Mouse (Mus musculus): Measurements from ENCODE around the gene Gm20388. TPM values are rescaled to one million over a fixed set of nuclear protein-coding genes. Genes with fewer than 3 reads are reported as not detected.
"Not testable (repeated sequence)": the region's sequence is repeated elsewhere in the genome, so short reads cannot be mapped to it uniquely, and the experiment has no call there.

Gm20388 gene
- polyA plus RNA-seq, 1 experiment from 2014 or later = 5.5 TPM

- WGBS = 83% methylated on average over 10 of the region's 10 CpGs
These were observed 1513.4 kb downstream of the Gm20388 start for GRCm38 (mm10) chr8:121424080-121424479.

GRCm38 (mm10) chr8:121424600-121424999 lies 1514.0 kb downstream of the Gm20388 start:
- 85% methylated on average over 14 of the region's 14 CpGs for WGBS
- no peak overlapping the region for H3K4me3 ChIP-seq
- ATAC-seq (ENCODE audit: borderline replicate concordance, extremely low read depth, low FRiP score, low TSS enrichment) = no peak

More at GRCm38 (mm10) chr8:121424080-121424479, 1513.4 kb downstream of the Gm20388 start:
- no peaks in the 10 kb centered on the region for H3K27me3 ChIP-seq
- H3K9me3 ChIP-seq = no peaks in the 10 kb centered on the region
- H3K4me1 ChIP-seq = peaks cover 3% of the 10 kb centered on the region; the same call in 1 of the 2 replicates
- no peaks in the 10 kb centered on the region for H3K36me3 ChIP-seq
- no peak for ATAC-seq (ENCODE audit: borderline replicate concordance, extremely low read depth, low FRiP score, low TSS enrichment)
- no peak overlapping the region for H3K4me2 ChIP-seq
- no peak overlapping the region for H3K4me3 ChIP-seq
- no peak overlapping the region for H3K9ac ChIP-seq
- H3K27ac ChIP-seq = no peak overlapping the region

GRCm38 (mm10) chr8:121431499-121431898 lies 1520.9 kb downstream of the Gm20388 start:
- H3K4me3 ChIP-seq = no peak overlapping the region
- H3K27me3 ChIP-seq = peaks cover 7% of the 10 kb centered on the region; the same call in 1 of the 2 replicates
- no peak overlapping the region for H3K9ac ChIP-seq
- no peak overlapping the region for H3K4me2 ChIP-seq
- ATAC-seq (ENCODE audit: borderline replicate concordance, extremely low read depth, low FRiP score, low TSS enrichment) = peak; percentile 66
- WGBS = 37% methylated on average over 8 of the region's 8 CpGs
- peak overlapping the region; percentile 61 for H3K27ac ChIP-seq
- H3K4me1 ChIP-seq = peaks cover 18% of the 10 kb centered on the region
- no peaks in the 10 kb centered on the region for H3K9me3 ChIP-seq
- no peaks in the 10 kb centered on the region for H3K36me3 ChIP-seq

More at GRCm38 (mm10) chr8:121424600-121424999, 1514.0 kb downstream of the Gm20388 start:
- Histone ChIP-seq H3K27ac (no peak overlapping the region), H3K4me1 (peaks cover 3% of the 10 kb centered on the region; the same call in 1 of the 2 replicates), H3K36me3 (no peaks in the 10 kb centered on the region), H3K4me2 (no peak overlapping the region), H3K9ac (no peak overlapping the region), H3K9me3 (no peaks in the 10 kb centered on the region), H3K27me3 (no peaks in the 10 kb centered on the region)

- H3K9ac ChIP-seq = no peak overlapping the region
- 22% methylated on average over 17 of the region's 17 CpGs for WGBS
- peaks cover 7% of the 10 kb centered on the region; the same call in 1 of the 2 replicates for H3K27me3 ChIP-seq
- no peak overlapping the region for H3K27ac ChIP-seq
- H3K9me3 ChIP-seq = no peaks in the 10 kb centered on the region
- H3K4me3 ChIP-seq = no peak overlapping the region
- H3K36me3 ChIP-seq = no peaks in the 10 kb centered on the region
- peaks cover 23% of the 10 kb centered on the region for H3K4me1 ChIP-seq
- no peak overlapping the region for H3K4me2 ChIP-seq
- ATAC-seq (ENCODE audit: borderline replicate concordance, extremely low read depth, low FRiP score, low TSS enrichment) = no peak
These were observed 1522.8 kb downstream of the Gm20388 start for GRCm38 (mm10) chr8:121433466-121433865.

GRCm38 (mm10) chr8:121436656-121437055 lies 1526.0 kb downstream of the Gm20388 start:
- 38% methylated on average over 5 of the region's 5 CpGs for WGBS
- Histone ChIP-seq H3K4me1 (peaks cover 17% of the 10 kb centered on the region), H3K27me3 (peaks cover 7% of the 10 kb centered on the region; the same call in 1 of the 2 replicates), H3K36me3 (no peaks in the 10 kb centered on the region), H3K4me2 (peak overlapping the region; percentile 35; the same call in 1 of the 2 replicates), H3K9ac (no peak overlapping the region), H3K27ac (no peak overlapping the region), H3K9me3 (no peaks in the 10 kb centered on the region), H3K4me3 (peak overlapping the region; percentile 22)
- ATAC-seq (ENCODE audit: borderline replicate concordance, extremely low read depth, low FRiP score, low TSS enrichment) = no peak

- no peaks in the 10 kb centered on the region for H3K9me3 ChIP-seq
- 59% methylated on average over 6 of the region's 6 CpGs for WGBS
- peaks cover 7% of the 10 kb centered on the region; the same call in 1 of the 2 replicates for H3K27me3 ChIP-seq
- ATAC-seq (ENCODE audit: borderline replicate concordance, extremely low read depth, low FRiP score, low TSS enrichment) = no peak
- H3K27ac ChIP-seq = no peak overlapping the region
- H3K4me1 ChIP-seq = peaks cover 12% of the 10 kb centered on the region; the same call in 1 of the 2 replicates
- H3K9ac ChIP-seq = no peak overlapping the region
- no peak overlapping the region for H3K4me2 ChIP-seq
- no peaks in the 10 kb centered on the region for H3K36me3 ChIP-seq
- H3K4me3 ChIP-seq = no peak overlapping the region
These were observed 1526.9 kb downstream of the Gm20388 start for GRCm38 (mm10) chr8:121437506-121437905.

- peaks cover 1% of the 10 kb centered on the region; the same call in 1 of the 2 replicates for H3K27me3 ChIP-seq
- H3K9ac ChIP-seq = no peak overlapping the region
- no peak overlapping the region for H3K4me3 ChIP-seq
- H3K4me1 ChIP-seq = peaks cover 8% of the 10 kb centered on the region; the same call in 1 of the 2 replicates
- H3K36me3 ChIP-seq = no peaks in the 10 kb centered on the region
- no peak overlapping the region for H3K27ac ChIP-seq
- no peak for ATAC-seq (ENCODE audit: borderline replicate concordance, extremely low read depth, low FRiP score, low TSS enrichment)
- 45% methylated on average over 6 of the region's 6 CpGs for WGBS
- no peaks in the 10 kb centered on the region for H3K9me3 ChIP-seq
- no peak overlapping the region for H3K4me2 ChIP-seq
These were observed 1527.5 kb downstream of the Gm20388 start for GRCm38 (mm10) chr8:121438111-121438510.

- Histone ChIP-seq H3K9me3 (no peaks in the 10 kb centered on the region), H3K4me2 (no peak overlapping the region), H3K27me3 (no peaks in the 10 kb centered on the region; the same call in 1 of the 2 replicates), H3K4me3 (no peak overlapping the region), H3K27ac (no peak overlapping the region), H3K36me3 (no peaks in the 10 kb centered on the region), H3K4me1 (peaks cover 7% of the 10 kb centered on the region; the same call in 1 of the 2 replicates), H3K9ac (no peak overlapping the region)
- 74% methylated on average over 4 of the region's 4 CpGs for WGBS
- ATAC-seq (ENCODE audit: borderline replicate concordance, extremely low read depth, low FRiP score, low TSS enrichment) = no peak
These were observed 1528.7 kb downstream of the Gm20388 start for GRCm38 (mm10) chr8:121439351-121439750.

GRCm38 (mm10) chr8:121443361-121443760 lies 1532.7 kb downstream of the Gm20388 start:
- H3K27me3 ChIP-seq = no peaks in the 10 kb centered on the region
- H3K36me3 ChIP-seq = no peaks in the 10 kb centered on the region
- WGBS = 47% methylated on average over 7 of the region's 7 CpGs
- no peak overlapping the region for H3K27ac ChIP-seq
- H3K4me1 ChIP-seq = peaks cover 11% of the 10 kb centered on the region
- no peak overlapping the region for H3K4me3 ChIP-seq
- no peak overlapping the region for H3K4me2 ChIP-seq
- no peak for ATAC-seq (ENCODE audit: borderline replicate concordance, extremely low read depth, low FRiP score, low TSS enrichment)
- no peaks in the 10 kb centered on the region for H3K9me3 ChIP-seq
- H3K9ac ChIP-seq = no peak overlapping the region

- 93% methylated on average over 1 of the region's 1 CpGs for WGBS
- H3K9ac ChIP-seq; H3K4me3 ChIP-seq; ATAC-seq (ENCODE audit: borderline replicate concordance, extremely low read depth, low FRiP score, low TSS enrichment); H3K27ac ChIP-seq; H3K9me3 ChIP-seq; H3K27me3 ChIP-seq; H3K36me3 ChIP-seq; H3K4me2 ChIP-seq: not testable (repeated sequence)
- peaks cover 11% of the 10 kb centered on the region for H3K4me1 ChIP-seq
These were observed 1533.9 kb downstream of the Gm20388 start for GRCm38 (mm10) chr8:121444521-121444920.

GRCm38 (mm10) chr8:121445027-121445471 lies 1534.4 kb downstream of the Gm20388 start:
- WGBS = 80% methylated on average over 10 of the region's 10 CpGs
- Histone ChIP-seq H3K27me3 (no peaks in the 10 kb centered on the region), H3K36me3 (no peaks in the 10 kb centered on the region), H3K9me3 (no peaks in the 10 kb centered on the region), H3K9ac (no peak overlapping the region), H3K4me1 (peaks cover 11% of the 10 kb centered on the region), H3K4me3 (no peak overlapping the region), H3K4me2 (no peak overlapping the region), H3K27ac (no peak overlapping the region)
- ATAC-seq (ENCODE audit: borderline replicate concordance, extremely low read depth, low FRiP score, low TSS enrichment) = no peak

GRCm38 (mm10) chr8:121446133-121446532 lies 1535.5 kb downstream of the Gm20388 start:
- WGBS = 43% methylated on average over 12 of the region's 12 CpGs
- no peaks in the 10 kb centered on the region for H3K27me3 ChIP-seq
- H3K4me1 ChIP-seq = peaks cover 12% of the 10 kb centered on the region
- H3K27ac ChIP-seq = no peak overlapping the region
- H3K9ac ChIP-seq = no peak overlapping the region
- peak; percentile 11; the same call in 1 of the 2 replicates for ATAC-seq (ENCODE audit: borderline replicate concordance, extremely low read depth, low FRiP score, low TSS enrichment)
- no peak overlapping the region for H3K4me3 ChIP-seq
- no peaks in the 10 kb centered on the region for H3K9me3 ChIP-seq
- H3K36me3 ChIP-seq = no peaks in the 10 kb centered on the region
- no peak overlapping the region for H3K4me2 ChIP-seq

Measured in lung, embryonic 15.5 days (tissue).